Mouse (Mus musculus): ENCODE measurements around the gene Chmp2a. TPM values are rescaled to one million over a fixed set of nuclear protein-coding genes. Genes with fewer than 3 reads are reported as not detected.
"Not testable (repeated sequence)": the region's sequence is repeated elsewhere in the genome, so short reads cannot be mapped to it uniquely, and the experiment has no call there.

The Chmp2a gene
- total RNA-seq (2018; cell fraction: chromatin; rRNA removed), result 10 to 100 TPM; 40.0 to 77.2 (median 51.7) TPM
- 100 to 1,000 TPM; 178 to 275 (median 205) TPM for total RNA-seq (2018; cell fraction: cytosol; rRNA removed)
- 100 to 1,000 TPM in 4 of 26 experiments, 10 to 100 TPM in 22; 62.8 to 112 (median 86.2) TPM for total RNA-seq (2018; cell fraction: nucleus; rRNA removed)
- polyA plus RNA-seq (2018), result 186 to 358 TPM (median 214 TPM) in 3 replicates

DNA sequence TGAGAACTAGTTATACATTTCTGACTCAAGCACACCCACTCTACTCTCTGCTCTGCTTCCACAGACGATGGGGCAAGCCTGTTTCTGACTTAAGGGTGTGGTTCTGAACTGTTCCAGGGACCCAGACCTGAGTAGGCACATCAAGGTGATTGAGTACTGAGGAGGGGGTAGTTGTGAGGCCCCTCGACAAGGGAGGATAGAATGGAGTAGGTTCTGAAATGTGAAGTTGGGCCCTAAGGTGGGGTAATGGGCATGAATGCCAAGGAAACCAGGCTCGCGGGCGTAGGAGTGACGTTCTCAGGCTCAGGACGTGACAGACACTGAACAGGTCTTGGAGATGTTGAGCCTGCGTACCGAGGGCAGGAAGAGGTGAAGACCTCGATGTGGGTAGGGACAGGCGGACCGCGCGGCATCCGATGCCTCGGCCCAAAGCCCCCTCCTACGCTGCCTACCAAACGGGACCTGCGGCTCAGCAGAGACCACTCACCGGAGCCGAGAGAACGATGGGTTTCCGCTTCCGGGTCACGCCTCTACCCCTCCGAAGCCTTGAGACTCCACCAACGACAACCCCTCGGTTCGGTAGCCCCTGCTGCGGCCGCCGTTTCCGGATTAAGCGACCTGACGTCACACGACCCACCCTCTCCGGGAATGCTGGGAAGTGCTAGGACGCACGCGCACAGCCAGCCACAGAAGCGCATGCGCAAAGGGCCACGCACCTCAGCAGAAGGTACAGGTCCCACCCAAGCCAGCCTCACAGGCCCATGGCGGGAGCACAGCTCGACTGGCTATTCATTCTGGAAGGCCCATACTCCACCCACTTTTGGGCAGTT is at the start of gene Chmp2a:
Gene Chmp2a (minus strand): TSS at position 660 of the 830 bp plus-strand sequence.
- peak within 1 kb of the TSS; percentile 90 for H3K4me3 ChIP-seq (ENCODE audit: inconsistent target)
- H3K79me2 ChIP-seq (ENCODE audit: inconsistent target), result peaks cover 51% of the 10 kb centered on the region
- H3K36me3 ChIP-seq (ENCODE audit: inconsistent target), result peaks cover 43% of the 10 kb centered on the region
- WGBS (ENCODE audit: missing documents), result under 1% methylated on average over 45 of the region's 45 CpGs
- peak within 1 kb of the TSS; percentile 84 for H3K27ac ChIP-seq

DNA sequence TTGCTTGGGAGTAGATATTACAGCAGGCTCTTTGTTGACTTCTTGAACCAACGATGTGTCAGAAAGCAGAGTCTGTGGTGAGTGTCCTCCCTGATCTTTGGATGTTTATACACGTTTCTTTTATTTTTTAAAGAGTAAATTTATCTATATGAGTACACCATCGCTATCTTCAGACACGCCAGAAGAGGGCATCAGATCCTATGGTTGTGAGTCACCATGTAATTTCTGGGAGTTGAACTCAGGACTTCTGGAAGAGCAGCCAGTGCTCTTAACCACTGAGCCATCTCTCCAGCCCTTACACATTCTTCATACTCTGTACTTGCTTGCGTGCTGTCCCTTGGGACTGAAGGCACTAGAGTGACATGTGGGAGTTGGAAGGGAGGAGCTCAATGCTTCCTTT is 37.7 kb upstream of the Chmp2a start:
- Histone ChIP-seq H3K27ac (no peak overlapping the region), H3K79me2 (ENCODE audit: inconsistent target) (no peaks in the 10 kb centered on the region), H3K36me3 (ENCODE audit: inconsistent target) (no peaks in the 10 kb centered on the region), H3K4me3 (ENCODE audit: inconsistent target) (no peak overlapping the region)
- WGBS (ENCODE audit: missing documents), result 78% methylated on average over 5 of the region's 5 CpGs

DNA sequence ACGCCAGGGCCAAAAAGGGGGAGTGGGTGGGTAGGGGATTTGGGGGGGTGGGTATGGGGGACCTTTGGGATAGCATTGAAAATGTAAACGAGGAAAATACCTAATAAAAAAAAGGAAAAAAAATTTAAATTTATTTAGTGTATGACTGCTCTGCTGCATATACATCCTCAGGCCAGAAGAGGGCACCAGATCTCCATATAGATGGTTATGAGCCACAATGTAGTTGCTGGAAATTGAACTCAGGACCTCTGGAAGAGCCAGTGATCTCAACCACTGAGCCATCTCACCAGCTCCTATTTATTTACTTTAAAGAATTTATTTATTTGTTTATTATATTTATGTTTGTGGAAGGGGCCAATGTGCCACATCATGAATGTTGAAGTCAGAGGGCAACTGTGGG is 28.8 kb upstream of the Chmp2a start:
- not testable (repeated sequence) for H3K4me3 ChIP-seq (ENCODE audit: inconsistent target); H3K36me3 ChIP-seq (ENCODE audit: inconsistent target); H3K27ac ChIP-seq; H3K79me2 ChIP-seq (ENCODE audit: inconsistent target)
- no CpG with 5 or more reads among the region's 2 CpGs for WGBS (ENCODE audit: missing documents)

DNA sequence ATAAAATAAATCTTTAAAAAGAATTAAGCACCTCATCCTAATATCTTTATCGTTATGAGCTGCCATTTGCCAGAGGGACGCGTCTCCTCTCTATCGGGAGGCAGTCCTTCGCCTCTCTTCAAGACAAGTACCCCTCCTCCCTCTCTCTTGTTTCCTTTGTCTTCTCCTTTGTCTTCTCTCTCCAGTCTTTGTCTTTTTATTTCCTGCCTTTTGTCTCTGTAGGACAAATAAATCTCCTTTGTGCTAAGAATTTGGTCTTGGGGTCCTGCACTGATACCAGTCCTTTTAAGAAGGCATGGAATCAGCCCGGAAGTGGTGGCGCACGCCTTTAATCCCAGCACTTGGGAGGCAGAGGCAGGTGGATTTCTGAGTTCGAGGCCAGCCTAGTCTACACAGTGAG is 24.9 kb upstream of the Chmp2a start:
- H3K79me2 ChIP-seq (ENCODE audit: inconsistent target), result no peaks in the 10 kb centered on the region
- WGBS (ENCODE audit: missing documents), result 89% methylated on average over 8 of the region's 9 CpGs
- no peaks in the 10 kb centered on the region for H3K36me3 ChIP-seq (ENCODE audit: inconsistent target)
- H3K27ac ChIP-seq, result no peak overlapping the region
- H3K4me3 ChIP-seq (ENCODE audit: inconsistent target), result no peak overlapping the region

GRCm38 (mm10) chr7:13056913-13057700 is 22.5 kb upstream of the Chmp2a start:
- Histone ChIP-seq H3K4me3 (ENCODE audit: inconsistent target) (no peak overlapping the region), H3K79me2 (ENCODE audit: inconsistent target) (no peaks in the 10 kb centered on the region), H3K27ac (no peak overlapping the region), H3K36me3 (ENCODE audit: inconsistent target) (no peaks in the 10 kb centered on the region)
- 77% methylated on average over 8 of the region's 8 CpGs for WGBS (ENCODE audit: missing documents)

- under 1% methylated on average over 41 of the region's 41 CpGs for WGBS (ENCODE audit: missing documents)
- Histone ChIP-seq H3K79me2 (ENCODE audit: inconsistent target) (no peaks in the 10 kb centered on the region), H3K36me3 (ENCODE audit: inconsistent target) (no peaks in the 10 kb centered on the region), H3K4me3 (ENCODE audit: inconsistent target) (peak within 1 kb of the TSS; percentile 63), H3K27ac (peak within 1 kb of the TSS; percentile 72)
Measured at GRCm38 (mm10) chr7:13054287-13055010, 19.8 kb upstream of the Chmp2a start, which contains the start of gene Mzf1. Mzf1 (minus strand) TSS chr7:13054764.

GRCm38 (mm10) chr7:13053961-13054286 is 19.3 kb upstream of the Chmp2a start:
- peak overlapping the region; percentile 72; the same call in 1 of the 2 replicates for H3K27ac ChIP-seq
- peak overlapping the region; percentile 63 for H3K4me3 ChIP-seq (ENCODE audit: inconsistent target)
- H3K36me3 ChIP-seq (ENCODE audit: inconsistent target), result no peaks in the 10 kb centered on the region
- WGBS (ENCODE audit: missing documents), result 4% methylated on average over 15 of the region's 15 CpGs
- H3K79me2 ChIP-seq (ENCODE audit: inconsistent target), result no peaks in the 10 kb centered on the region

- 100% methylated on average over 2 of the region's 2 CpGs for WGBS (ENCODE audit: missing documents)
- Histone ChIP-seq H3K27ac (no peak overlapping the region), H3K4me3 (ENCODE audit: inconsistent target) (no peak overlapping the region; the same call in 1 of the 2 replicates), H3K36me3 (ENCODE audit: inconsistent target) (no peaks in the 10 kb centered on the region), H3K79me2 (ENCODE audit: inconsistent target) (no peaks in the 10 kb centered on the region)
Measured at GRCm38 (mm10) chr7:13053501-13053900, 18.9 kb upstream of the Chmp2a start.

DNA sequence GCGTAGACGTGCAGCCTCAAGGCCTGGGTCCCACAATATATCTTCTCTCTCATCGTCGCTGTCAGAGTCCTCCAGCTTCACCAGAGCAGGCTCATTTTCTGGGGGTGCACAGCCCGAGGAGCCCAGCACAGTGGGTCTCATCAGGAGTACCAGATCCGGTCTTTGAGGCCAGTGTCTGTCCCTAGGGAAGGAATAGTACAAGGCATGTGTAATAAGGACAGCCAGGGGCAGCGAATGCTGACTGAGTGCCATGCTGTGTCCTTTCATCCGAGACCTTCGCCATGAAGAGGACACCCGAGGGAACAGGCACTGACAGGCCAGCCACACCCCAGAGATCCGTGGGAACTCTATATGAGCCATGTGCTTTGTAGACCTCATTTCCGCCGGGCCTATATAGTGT is 18.4 kb upstream of the Chmp2a start:
- Histone ChIP-seq H3K4me3 (ENCODE audit: inconsistent target) (no peak overlapping the region), H3K27ac (no peak overlapping the region), H3K79me2 (ENCODE audit: inconsistent target) (no peaks in the 10 kb centered on the region), H3K36me3 (ENCODE audit: inconsistent target) (no peaks in the 10 kb centered on the region)
- WGBS (ENCODE audit: missing documents), result 93% methylated on average over 11 of the region's 13 CpGs

GRCm38 (mm10) chr7:13046084-13046483 is 11.5 kb upstream of the Chmp2a start:
- Histone ChIP-seq H3K27ac (no peak overlapping the region), H3K79me2 (ENCODE audit: inconsistent target) (no peaks in the 10 kb centered on the region), H3K4me3 (ENCODE audit: inconsistent target) (no peak overlapping the region), H3K36me3 (ENCODE audit: inconsistent target) (no peaks in the 10 kb centered on the region)
- WGBS (ENCODE audit: missing documents), result 8% methylated on average over 2 of the region's 2 CpGs

DNA sequence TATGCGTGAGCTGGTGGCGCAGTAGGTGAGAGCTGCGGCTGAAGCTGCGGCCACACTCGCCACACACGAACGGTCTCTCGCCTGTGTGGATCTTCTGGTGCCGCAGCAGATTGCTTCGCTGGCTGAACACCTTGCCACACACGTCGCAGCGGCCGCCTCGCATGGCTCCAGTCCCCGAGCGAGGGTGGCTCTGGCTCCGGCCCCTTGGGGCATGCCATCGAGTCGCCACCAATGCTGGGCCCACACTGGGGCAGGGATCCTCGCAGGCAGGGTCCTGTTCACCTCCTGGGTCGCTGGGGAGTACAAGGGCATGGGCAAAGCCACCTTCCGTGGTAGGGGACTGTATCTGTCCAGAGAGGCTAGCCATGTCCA is 9.6 kb upstream of the Chmp2a start:
- Histone ChIP-seq H3K36me3 (ENCODE audit: inconsistent target) (no peaks in the 10 kb centered on the region), H3K4me3 (ENCODE audit: inconsistent target) (no peak overlapping the region), H3K27ac (no peak overlapping the region), H3K79me2 (ENCODE audit: inconsistent target) (no peaks in the 10 kb centered on the region)
- WGBS (ENCODE audit: missing documents), result 16% methylated on average over 22 of the region's 23 CpGs

GRCm38 (mm10) chr7:13043445-13044253 is 9.0 kb upstream of the Chmp2a start:
- Histone ChIP-seq H3K27ac (no peak overlapping the region), H3K36me3 (ENCODE audit: inconsistent target) (no peaks in the 10 kb centered on the region), H3K79me2 (ENCODE audit: inconsistent target) (no peaks in the 10 kb centered on the region), H3K4me3 (ENCODE audit: inconsistent target) (no peak overlapping the region)
- 17% methylated on average over 78 of the region's 88 CpGs for WGBS (ENCODE audit: missing documents)

DNA sequence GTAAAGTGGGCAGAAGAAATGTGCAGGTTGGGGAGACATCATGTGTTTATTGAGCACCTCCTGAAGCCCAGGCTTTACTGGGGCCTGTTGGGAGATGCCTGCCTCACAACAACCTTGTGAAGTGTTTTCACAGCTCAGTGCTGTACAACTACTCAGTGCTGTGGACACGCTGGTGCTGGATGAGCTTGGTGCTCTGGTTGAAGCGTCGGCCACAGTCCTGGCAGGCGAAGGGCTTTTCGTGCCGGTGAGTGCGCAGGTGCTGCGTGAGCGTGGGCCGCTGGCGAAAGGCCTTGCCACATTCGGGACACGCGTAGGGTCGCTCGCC is 8.5 kb upstream of the Chmp2a start:
- H3K36me3 ChIP-seq (ENCODE audit: inconsistent target), result no peaks in the 10 kb centered on the region
- WGBS (ENCODE audit: missing documents), result 86% methylated on average over 12 of the region's 16 CpGs
- no peak overlapping the region for H3K27ac ChIP-seq
- no peaks in the 10 kb centered on the region for H3K79me2 ChIP-seq (ENCODE audit: inconsistent target)
- no peak overlapping the region for H3K4me3 ChIP-seq (ENCODE audit: inconsistent target)

GRCm38 (mm10) chr7:13042511-13042910 is 7.9 kb upstream of the Chmp2a start:
- 74% methylated on average over 6 of the region's 6 CpGs for WGBS (ENCODE audit: missing documents)
- no peak overlapping the region for H3K4me3 ChIP-seq (ENCODE audit: inconsistent target)
- no peaks in the 10 kb centered on the region for H3K79me2 ChIP-seq (ENCODE audit: inconsistent target)
- H3K27ac ChIP-seq, result no peak overlapping the region
- H3K36me3 ChIP-seq (ENCODE audit: inconsistent target), result no peaks in the 10 kb centered on the region

Measured in macrophage (primary cell).